Mouse (Mus musculus) gastrocnemius, adult 2 months (tissue): Measurements from ENCODE around the gene Naip1. TPM values are rescaled to one million over a fixed set of nuclear protein-coding genes. Genes with fewer than 3 reads are reported as not detected.
"Not testable (repeated sequence)": the region's sequence is repeated elsewhere in the genome, so short reads cannot be mapped to it uniquely, and the experiment has no call there.

Source experiments
- DNase-seq: peaks from one replicate; pipeline ENCODE4 v3.0.0; 2022
- H3K27ac ChIP-seq: fragments of 200-600 bp; 2 replicates; pipeline ENCODE4 v1.8.1; 2022; ENCODE audit warnings: mild to moderate bottlenecking
- H3K4me3 ChIP-seq: fragments of 200-600 bp; 2 replicates; pipeline ENCODE4 v1.8.1; 2022; ENCODE audit warnings: mild to moderate bottlenecking, moderate library complexity
- CTCF ChIP-seq: fragments of 200-600 bp; IDR thresholded peaks from 2 replicates; pipeline ENCODE4 v1.8.1; 2022; ENCODE audit warnings: antibody characterized with exemption, mild to moderate bottlenecking, moderate library complexity
- intact Hi-C: fragments of 180-260 bp; cut with DNase I; formaldehyde crosslinking; loops from one replicate; pipeline ENCODE4 v1.15.1; 2025
- long read RNA-seq, 2 experiments: library from polyadenylated mRNA; stranded (forward); transcript quantifications; one replicate each; pipeline ENCODE4 v2.0.0; 2021
- total RNA-seq, 2 experiments: library from RNA; stranded (reverse); gene quantifications; 2 replicates each; pipeline ENCODE4 v1.2.3; 2021

Naip1 gene
- total RNA-seq = not detected
- long read RNA-seq, experiment 1 = 0 reads
- long read RNA-seq, experiment 2 = 0 reads

GRCm38 (mm10) chr13:100452415-100453127 lies at the start of gene Naip1:
Gene Naip1 (minus strand): TSS chr13:100452869.
- intact Hi-C loops, H3K4me3 ChIP-seq, DNase-seq, H3K27ac ChIP-seq: not testable (repeated sequence)

- intact Hi-C loops = loop anchor here (10.0 kb wide), 2 partner anchors 115 to 145 kb away; partner anchors contain the start of gene Marveld2
- not testable (repeated sequence) for DNase-seq, H3K27ac ChIP-seq, H3K4me3 ChIP-seq
Observed at GRCm38 (mm10) chr13:100499625-100500024, 47.0 kb upstream of the Naip1 start.

- intact Hi-C loops = loop anchor here (10.0 kb wide), 2 partner anchors 119 to 149 kb away; partner anchors contain the start of gene Marveld2
- TF ChIP-seq CTCF = no peak
Observed at GRCm38 (mm10) chr13:100495337-100495736, 42.7 kb upstream of the Naip1 start.

GRCm38 (mm10) chr13:100494370-100494769 lies 41.7 kb upstream of the Naip1 start:
- H3K4me3 ChIP-seq, H3K27ac ChIP-seq, DNase-seq: not testable (repeated sequence)
- intact Hi-C loops = loop anchor here (5.0 to 10.0 kb wide), 3 partner anchors 120 to 338 kb away; partner anchors contain the start of genes Marveld2 and Slc30a5
- TF ChIP-seq CTCF = peak; percentile 4; the same call in 1 of the 2 replicates

More at GRCm38 (mm10) chr13:100495337-100495736, 42.7 kb upstream of the Naip1 start:
- no peak overlapping the region for H3K4me3 ChIP-seq
- no peak for DNase-seq
- H3K27ac ChIP-seq = no peak overlapping the region

GRCm38 (mm10) chr13:100493313-100493712 lies 40.6 kb upstream of the Naip1 start:
- intact Hi-C loops = loop anchor here (5.0 to 10.0 kb wide), 3 partner anchors 121 to 339 kb away; partner anchors contain the start of genes Marveld2 and Slc30a5
- H3K4me3 ChIP-seq = no peak overlapping the region

GRCm38 (mm10) chr13:100492061-100492787 lies 39.6 kb upstream of the Naip1 start, which contains the start of gene Gtf2h2:
Gene Gtf2h2 (minus strand): TSS chr13:100492579.
- intact Hi-C loops = loop anchor here (5.0 to 10.0 kb wide), 3 partner anchors 123 to 340 kb away; partner anchors contain the start of genes Marveld2 and Slc30a5
- TF ChIP-seq CTCF = peak; percentile 97

More at GRCm38 (mm10) chr13:100493313-100493712, 40.6 kb upstream of the Naip1 start:
- no peak for TF ChIP-seq CTCF
- H3K27ac ChIP-seq = no peak overlapping the region
- DNase-seq = no peak

GRCm38 (mm10) chr13:100491623-100492022 lies 39.0 kb upstream of the Naip1 start:
- TF ChIP-seq CTCF = no peak
- peak overlapping the region; percentile 92 for H3K27ac ChIP-seq
- intact Hi-C loops = loop anchor here (5.0 to 10.0 kb wide), 3 partner anchors 123 to 341 kb away; partner anchors contain the start of genes Marveld2 and Slc30a5
- peak overlapping the region; percentile 93 for H3K4me3 ChIP-seq
- DNase-seq = no peak

More at GRCm38 (mm10) chr13:100492061-100492787, 39.6 kb upstream of the Naip1 start, which contains the start of gene Gtf2h2:
- H3K4me3 ChIP-seq = peak within 1 kb of the TSS; percentile 93
- H3K27ac ChIP-seq = peak within 1 kb of the TSS; percentile 92
- DNase-seq = peak; percentile 88

- no peak overlapping the region for H3K4me3 ChIP-seq
- intact Hi-C loops = loop anchor here (5.0 to 10.0 kb wide), 3 partner anchors 124 to 342 kb away; partner anchors contain the start of genes Marveld2 and Slc30a5
Observed at GRCm38 (mm10) chr13:100490424-100490823, 37.8 kb upstream of the Naip1 start.

GRCm38 (mm10) chr13:100483610-100484009 lies 30.9 kb upstream of the Naip1 start:
- intact Hi-C loops = no loop called here
- Histone ChIP-seq H3K27ac (no peak overlapping the region), H3K4me3 (no peak overlapping the region)
- TF ChIP-seq CTCF = no peak
- no peak for DNase-seq

More at GRCm38 (mm10) chr13:100490424-100490823, 37.8 kb upstream of the Naip1 start:
- no peak overlapping the region for H3K27ac ChIP-seq
- DNase-seq = no peak
- no peak for TF ChIP-seq CTCF

GRCm38 (mm10) chr13:100463527-100464222 lies 11.0 kb upstream of the Naip1 start:
- no peak for TF ChIP-seq CTCF
- intact Hi-C loops = no loop called here
- no peak overlapping the region for H3K4me3 ChIP-seq
- DNase-seq = no peak
- H3K27ac ChIP-seq = no peak overlapping the region

- Histone ChIP-seq H3K27ac (no peak overlapping the region), H3K4me3 (no peak overlapping the region)
- intact Hi-C loops = no loop called here
- DNase-seq = no peak
- TF ChIP-seq CTCF = no peak
Observed at GRCm38 (mm10) chr13:100461336-100461735, 8.7 kb upstream of the Naip1 start.

- intact Hi-C loops = no loop called here
- Histone ChIP-seq H3K4me3 (no peak overlapping the region), H3K27ac (no peak overlapping the region)
- DNase-seq = no peak
- no peak for TF ChIP-seq CTCF
Observed at GRCm38 (mm10) chr13:100449495-100449894, 3.2 kb downstream of the Naip1 start.
